8 mouse cellular contexts compared by ENCODE assay signal in the genomic region with DNA sequence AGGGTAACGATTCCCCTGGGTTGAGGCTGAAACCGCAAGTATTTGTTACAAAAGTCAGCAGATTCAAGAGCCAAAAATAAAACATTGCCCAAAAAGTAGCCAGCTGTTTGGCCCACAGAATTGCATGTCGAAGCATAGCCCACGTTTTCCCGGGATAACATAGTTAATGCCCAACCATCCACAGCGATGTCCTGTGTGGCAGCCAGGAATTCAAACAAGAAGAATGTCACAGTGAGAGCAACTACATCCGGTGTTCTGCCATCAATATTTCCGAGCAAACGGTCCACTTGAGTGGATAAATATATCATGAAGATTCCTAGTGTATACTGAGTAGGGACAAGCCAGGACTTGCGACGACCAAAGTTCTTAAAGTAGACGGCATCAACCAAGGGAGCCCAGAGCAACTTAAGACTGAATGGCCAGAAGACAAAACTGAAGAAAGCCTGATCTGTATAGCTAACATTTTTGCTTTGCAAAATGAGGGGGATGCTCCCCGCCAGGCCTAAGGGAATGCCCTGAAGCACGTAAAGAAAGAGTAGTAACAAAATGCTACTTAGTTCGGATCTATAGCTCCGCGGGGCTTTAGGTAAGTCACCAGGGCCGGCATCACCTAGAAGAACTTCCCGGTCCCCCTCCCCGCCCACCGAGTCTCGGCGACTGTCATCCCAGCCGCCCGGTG. TPM values are rescaled to one million over a fixed set of nuclear protein-coding genes. Genes with fewer than 3 reads are reported as not detected.
DNase-seq lines count a peak whose midpoint lies in the region; ATAC-seq lines count a peak whose summit lies in the region.

No protein-coding gene starts in this region.

- H3K27me3 ChIP-seq in embryonic facial prominence, embryonic 10.5 days (replicated peaks; ENCODE audit: low read depth, poor library complexity, severe bottlenecking): peaks cover 10% of the 10 kb centered on the region; the same call in 1 of the 2 replicates
- H3K27me3 ChIP-seq in hindbrain, embryonic 16.5 days (replicated peaks; ENCODE audit: control insufficient read depth, insufficient read depth, low read length): no peaks in the 10 kb centered on the region
- H3K27me3 ChIP-seq in liver, embryonic 11.5 days (replicated peaks; ENCODE audit: control insufficient read depth, insufficient read depth, low read length): no peaks in the 10 kb centered on the region
- no peaks in the 10 kb centered on the region for H3K27me3 ChIP-seq in neural tube, embryonic 12.5 days (replicated peaks)

- WGBS in embryonic facial prominence, embryonic 10.5 days: 11% methylated on average over 25 of the region's 25 CpGs
- 7% methylated on average over 25 of the region's 25 CpGs for WGBS in hindbrain, embryonic 16.5 days
- WGBS in liver, embryonic 11.5 days: 8% methylated on average over 25 of the region's 25 CpGs
- WGBS in neural tube, embryonic 12.5 days: 10% methylated on average over 25 of the region's 25 CpGs

- ATAC-seq in hindbrain, embryonic 16.5 days: no peak
- no peak for ATAC-seq in liver, embryonic 11.5 days (replicated peaks; ENCODE audit: low FRiP score)
- no peak for ATAC-seq in neural tube, embryonic 12.5 days (ENCODE audit: low FRiP score, low read depth)

- peak overlapping the region; percentile 86 for H3K4me2 ChIP-seq in hindbrain, embryonic 16.5 days (ENCODE audit: low read length)
- peak overlapping the region; percentile 91 for H3K4me2 ChIP-seq in liver, embryonic 11.5 days
- peak overlapping the region; percentile 64 for H3K4me2 ChIP-seq in neural tube, embryonic 12.5 days (replicated peaks)

- H3K4me3 ChIP-seq in embryonic facial prominence, embryonic 10.5 days: peak overlapping the region; percentile 71
- peak overlapping the region; percentile 69 for H3K4me3 ChIP-seq in hindbrain, embryonic 16.5 days (ENCODE audit: low read length)
- H3K4me3 ChIP-seq in liver, embryonic 11.5 days (ENCODE audit: low read depth, low read length): peak overlapping the region; percentile 75
- peak overlapping the region; percentile 80 for H3K4me3 ChIP-seq in neural tube, embryonic 12.5 days

- H3K36me3 ChIP-seq in embryonic facial prominence, embryonic 10.5 days (replicated peaks): no peaks in the 10 kb centered on the region; the same call in 1 of the 2 replicates
- no peaks in the 10 kb centered on the region for H3K36me3 ChIP-seq in hindbrain, embryonic 16.5 days (ENCODE audit: control insufficient read depth, insufficient read depth, low read length)
- H3K36me3 ChIP-seq in liver, embryonic 11.5 days (ENCODE audit: control insufficient read depth, insufficient read depth, low read length): no peaks in the 10 kb centered on the region; the same call in 1 of the 2 replicates
- H3K36me3 ChIP-seq in neural tube, embryonic 12.5 days: no peaks in the 10 kb centered on the region

- H3K4me1 ChIP-seq in embryonic facial prominence, embryonic 10.5 days: peaks cover 26% of the 10 kb centered on the region
- peaks cover 17% of the 10 kb centered on the region for H3K4me1 ChIP-seq in hindbrain, embryonic 16.5 days (ENCODE audit: control insufficient read depth, insufficient read depth, low read depth, low read length)
- H3K4me1 ChIP-seq in liver, embryonic 11.5 days (replicated peaks; ENCODE audit: control insufficient read depth, insufficient read depth, low read length): peaks cover 8% of the 10 kb centered on the region; the same call in 1 of the 2 replicates
- peaks cover 12% of the 10 kb centered on the region for H3K4me1 ChIP-seq in neural tube, embryonic 12.5 days

- H3K27ac ChIP-seq in embryonic facial prominence, embryonic 10.5 days (replicated peaks): peak overlapping the region; percentile 83
- H3K27ac ChIP-seq in hindbrain, embryonic 16.5 days (ENCODE audit: low read depth, low read length): peak overlapping the region; percentile 90
- peak overlapping the region; percentile 82 for H3K27ac ChIP-seq in liver, embryonic 11.5 days (ENCODE audit: low read depth, low read length)
- peak overlapping the region; percentile 71; the same call in 1 of the 2 replicates for H3K27ac ChIP-seq in neural tube, embryonic 12.5 days

- peak overlapping the region; percentile 86 for H3K9ac ChIP-seq in hindbrain, embryonic 16.5 days (ENCODE audit: low read depth, low read length)
- peak overlapping the region; percentile 89 for H3K9ac ChIP-seq in liver, embryonic 11.5 days (ENCODE audit: low read depth, low read length)
- peak overlapping the region; percentile 77 for H3K9ac ChIP-seq in neural tube, embryonic 12.5 days

- H3K9me3 ChIP-seq in embryonic facial prominence, embryonic 10.5 days: no peaks in the 10 kb centered on the region
- no peaks in the 10 kb centered on the region for H3K9me3 ChIP-seq in hindbrain, embryonic 16.5 days (ENCODE audit: control insufficient read depth, low read length)
- H3K9me3 ChIP-seq in liver, embryonic 11.5 days (ENCODE audit: control insufficient read depth, low read length): no peaks in the 10 kb centered on the region
- H3K9me3 ChIP-seq in neural tube, embryonic 12.5 days: no peaks in the 10 kb centered on the region

- DNase-seq in adrenal gland, postnatal 14 days: peak; percentile 10
- DNase-seq in adrenal gland, adult 8-10 months: no peak
- peak; percentile 63 for DNase-seq in A20 (ENCODE audit: low read depth, low spot score)
- DNase-seq in embryonic facial prominence, embryonic 10.5 days (ENCODE audit: low spot score): peak; percentile 9
- no peak for DNase-seq in liver, embryonic 11.5 days (ENCODE audit: low spot score)
- no peak for DNase-seq in right cerebral cortex, postnatal 4 days

RNA-seq across cellular contexts. Expression of a gene that starts 1.0 kb away (rescaled TPM):
- total RNA-seq in adrenal gland, postnatal 14 days (2021): 24.4 and 31.5 TPM in 2 replicates
- total RNA-seq in adrenal gland, adult 8-10 months (2022): 10 to 100 TPM; 38.4 to 52.0 (median 40.8) TPM
- polyA plus RNA-seq in embryonic facial prominence, embryonic 10.5 days (2016; fragmentation: Nextera tagmentation; extraction: Ambion mirVana): 11.3 and 12.8 TPM in 2 replicates
- polyA plus RNA-seq in hindbrain, embryonic 16.5 days (2015; fragmentation: Nextera tagmentation; extraction: Ambion mirVana): 20.4 and 21.8 TPM in 2 replicates
- 15.1 and 16.3 TPM in 2 replicates for polyA plus RNA-seq in liver, embryonic 11.5 days (2014; fragmentation: Nextera tagmentation; extraction: Ambion mirVana)
- 13.5 and 15.1 TPM in 2 replicates for polyA plus RNA-seq in neural tube, embryonic 12.5 days (2016; fragmentation: Nextera tagmentation; extraction: Ambion mirVana)

RNA-seq across cellular contexts. Expression of a gene that starts 12.3 kb away (rescaled TPM):
- total RNA-seq in adrenal gland, postnatal 14 days (2021): 28.3 and 31.4 TPM in 2 replicates
- total RNA-seq in adrenal gland, adult 8-10 months (2022): 10 to 100 TPM; 24.3 to 28.1 (median 26.4) TPM
- polyA plus RNA-seq in embryonic facial prominence, embryonic 10.5 days (2016; fragmentation: Nextera tagmentation; extraction: Ambion mirVana): 78.5 and 81.6 TPM in 2 replicates
- polyA plus RNA-seq in hindbrain, embryonic 16.5 days (2015; fragmentation: Nextera tagmentation; extraction: Ambion mirVana): 39.9 and 43.0 TPM in 2 replicates
- polyA plus RNA-seq in liver, embryonic 11.5 days (2014; fragmentation: Nextera tagmentation; extraction: Ambion mirVana): 49.2 and 60.3 TPM in 2 replicates
- 50.1 and 51.2 TPM in 2 replicates for polyA plus RNA-seq in neural tube, embryonic 12.5 days (2016; fragmentation: Nextera tagmentation; extraction: Ambion mirVana)

RNA-seq across cellular contexts. Expression of a gene that starts 34.3 kb away (rescaled TPM):
- total RNA-seq in adrenal gland, postnatal 14 days (2021): 10.1 and 10.2 TPM in 2 replicates
- 10 to 100 TPM; 10.5 to 18.1 (median 13.4) TPM for total RNA-seq in adrenal gland, adult 8-10 months (2022)
- 2.0 and 2.9 TPM in 2 replicates for polyA plus RNA-seq in embryonic facial prominence, embryonic 10.5 days (2016; fragmentation: Nextera tagmentation; extraction: Ambion mirVana)
- 7.1 and 9.7 TPM in 2 replicates for polyA plus RNA-seq in hindbrain, embryonic 16.5 days (2015; fragmentation: Nextera tagmentation; extraction: Ambion mirVana)
- 3.8 and 4.8 TPM in 2 replicates for polyA plus RNA-seq in liver, embryonic 11.5 days (2014; fragmentation: Nextera tagmentation; extraction: Ambion mirVana)
- 3.9 TPM in 2 replicates for polyA plus RNA-seq in neural tube, embryonic 12.5 days (2016; fragmentation: Nextera tagmentation; extraction: Ambion mirVana)

Comparison
In these comparisons a context has a peak if more than half of its experiments do, and no peak if none do; other contexts are left out.
1. DNase-seq: peak in adrenal gland, postnatal 14 days (single experiment), A20 (single experiment) and embryonic facial prominence, embryonic 10.5 days (single experiment); none in adrenal gland, adult 8-10 months (single experiment), liver, embryonic 11.5 days (single experiment) and right cerebral cortex, postnatal 4 days (single experiment).
2. Peak in every context shown above with its lines, with median percentiles within 50 percentile points of each other: H3K27ac ChIP-seq, H3K4me3 ChIP-seq, H3K4me2 ChIP-seq and H3K9ac ChIP-seq.